Mouse (Mus musculus) ES-Bruce4 (cell line): Measurements from ENCODE around the gene Gm17332. TPM values are rescaled to one million over a fixed set of nuclear protein-coding genes. Genes with fewer than 3 reads are reported as not detected.

Experiments
- H3K27ac ChIP-seq: 2 replicates; pipeline ENCODE4 v1.5.1; 2012; ENCODE audit warnings: low read length, inconsistent platforms; ENCODE audit not compliant: insufficient read depth
- H3K27me3 ChIP-seq: 2 replicates; pipeline ENCODE4 v1.6.1; 2012; ENCODE audit warnings: mild to moderate bottlenecking, low read length, inconsistent platforms; ENCODE audit not compliant: control insufficient read depth, poor library complexity, insufficient read depth, severe bottlenecking
- H3K36me3 ChIP-seq: 2 replicates; pipeline ENCODE4 v1.6.1; 2012; ENCODE audit warnings: inconsistent platforms, mild to moderate bottlenecking, low read length, moderate library complexity; ENCODE audit not compliant: control insufficient read depth, poor library complexity, insufficient read depth, severe bottlenecking
- H3K4me1 ChIP-seq: one replicate; pipeline ENCODE4 v1.8.1; 2011; ENCODE audit warnings: low read length; ENCODE audit not compliant: control insufficient read depth, insufficient read depth
- H3K4me3 ChIP-seq: 2 replicates; pipeline ENCODE4 v1.5.1; 2011; ENCODE audit warnings: low read depth, mild to moderate bottlenecking, low read length
- H3K9ac ChIP-seq: 2 replicates; pipeline ENCODE4 v1.6.1; 2012; ENCODE audit warnings: low read depth, mild to moderate bottlenecking, inconsistent platforms; ENCODE audit not compliant: poor library complexity, severe bottlenecking
- H3K9me3 ChIP-seq: replicated peaks from 2 replicates; pipeline ENCODE4 v1.6.1; 2012; ENCODE audit warnings: mild to moderate bottlenecking, low read length, inconsistent platforms; ENCODE audit not compliant: control insufficient read depth, poor library complexity, insufficient read depth, severe bottlenecking
- CTCF ChIP-seq: IDR thresholded peaks from one replicate; pipeline ENCODE4 v1.8.1; 2011; ENCODE audit warnings: low read depth, low read length
- EP300 ChIP-seq: IDR thresholded peaks from 2 replicates; pipeline ENCODE4 v1.6.1; 2011; ENCODE audit warnings: low read depth, low read length; ENCODE audit not compliant: insufficient read depth
- POLR2A ChIP-seq: IDR thresholded peaks from one replicate; pipeline ENCODE4 v1.8.1; 2011; ENCODE audit warnings: low read length; ENCODE audit not compliant: insufficient read depth
- polyA plus RNA-seq: library from polyadenylated mRNA; stranded (reverse); fragments of >200 nt; gene quantifications from 2 replicates; pipeline ENCODE4 v1.2.4, GENCODE M21; 2011; ENCODE audit warnings: low read depth; ENCODE audit not compliant: missing spikeins, insufficient read depth, insufficient read length

Gene Gm17332
- polyA plus RNA-seq, result not detected in 2 replicates

DNA sequence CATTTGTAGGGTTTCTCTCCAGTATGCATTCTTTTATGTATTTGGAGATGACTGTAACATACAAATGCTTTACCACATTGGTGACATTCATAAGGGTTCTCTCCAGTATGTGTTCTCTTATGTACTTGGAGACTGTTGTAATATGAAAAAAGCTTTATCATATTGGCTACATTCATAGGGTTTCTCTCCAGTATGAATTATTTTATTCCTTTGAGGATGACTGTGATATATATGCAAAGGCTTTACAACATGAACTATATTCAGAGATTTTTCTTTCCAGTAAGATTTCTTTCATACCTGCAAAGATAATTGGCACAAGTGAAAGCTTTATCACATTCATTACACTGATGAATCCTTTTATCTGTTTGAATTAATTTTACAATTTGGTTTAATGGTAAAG lies at the start of gene Gm17332:
Gm17332 (minus strand) TSS at position 101 of the 400 bp plus-strand sequence.
- Histone ChIP-seq H3K27me3 (no peaks in the 10 kb centered on the region), H3K9me3 (no peaks in the 10 kb centered on the region; the same call in 1 of the 2 replicates), H3K9ac (no peak within 1 kb of the TSS), H3K4me1 (no peaks in the 10 kb centered on the region), H3K27ac (no peak within 1 kb of the TSS), H3K4me3 (no peak within 1 kb of the TSS), H3K36me3 (no peaks in the 10 kb centered on the region)
- TF ChIP-seq POLR2A, result no peak
- TF ChIP-seq CTCF, result no peak
- TF ChIP-seq EP300, result no peak

GRCm38 (mm10) chr11:31229966-31230365 lies 47.7 kb upstream of the Gm17332 start:
- no peaks in the 10 kb centered on the region for H3K36me3 ChIP-seq
- H3K4me1 ChIP-seq, result peaks cover 2% of the 10 kb centered on the region
- no peaks in the 10 kb centered on the region for H3K27me3 ChIP-seq
- no peak overlapping the region for H3K9ac ChIP-seq
- no peak overlapping the region for H3K4me3 ChIP-seq
- no peaks in the 10 kb centered on the region for H3K9me3 ChIP-seq
- TF ChIP-seq CTCF (no peak), EP300 (no peak), POLR2A (no peak)
- H3K27ac ChIP-seq, result no peak overlapping the region

DNA sequence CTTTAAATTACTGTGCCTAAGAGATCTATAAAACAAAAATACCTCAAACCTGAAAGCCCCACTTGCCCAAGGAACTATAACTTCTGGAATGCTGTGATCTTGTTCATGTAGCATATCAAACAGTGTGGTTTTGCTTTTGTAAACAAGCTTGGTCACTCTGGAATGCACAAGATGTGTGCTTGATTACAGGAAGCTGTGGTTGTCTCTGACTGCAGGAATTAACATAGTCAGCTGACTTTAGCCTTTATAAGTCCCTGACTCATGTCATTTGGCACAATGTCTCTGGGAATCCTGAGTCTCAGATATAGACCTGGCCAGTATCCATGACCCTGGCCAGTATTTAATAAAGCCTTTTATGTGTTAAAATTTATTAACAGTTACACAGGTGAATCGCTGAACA lies 43.1 kb upstream of the Gm17332 start:
- Histone ChIP-seq H3K27me3 (no peaks in the 10 kb centered on the region; the same call in 1 of the 2 replicates), H3K27ac (no peak overlapping the region), H3K9ac (no peak overlapping the region), H3K4me3 (no peak overlapping the region), H3K36me3 (no peaks in the 10 kb centered on the region), H3K4me1 (peaks cover 2% of the 10 kb centered on the region), H3K9me3 (no peaks in the 10 kb centered on the region)
- TF ChIP-seq EP300 (no peak), CTCF (no peak), POLR2A (no peak)

GRCm38 (mm10) chr11:31218009-31218408 lies 35.7 kb upstream of the Gm17332 start:
- H3K9me3 ChIP-seq, result peaks cover 4% of the 10 kb centered on the region; the same call in 1 of the 2 replicates
- no peak for TF ChIP-seq CTCF
- TF ChIP-seq POLR2A, result no peak
- TF ChIP-seq EP300, result no peak
- no peak overlapping the region for H3K9ac ChIP-seq
- no peaks in the 10 kb centered on the region for H3K4me1 ChIP-seq
- H3K27me3 ChIP-seq, result no peaks in the 10 kb centered on the region; the same call in 1 of the 2 replicates
- no peaks in the 10 kb centered on the region for H3K36me3 ChIP-seq
- no peak overlapping the region for H3K4me3 ChIP-seq
- H3K27ac ChIP-seq, result no peak overlapping the region

DNA sequence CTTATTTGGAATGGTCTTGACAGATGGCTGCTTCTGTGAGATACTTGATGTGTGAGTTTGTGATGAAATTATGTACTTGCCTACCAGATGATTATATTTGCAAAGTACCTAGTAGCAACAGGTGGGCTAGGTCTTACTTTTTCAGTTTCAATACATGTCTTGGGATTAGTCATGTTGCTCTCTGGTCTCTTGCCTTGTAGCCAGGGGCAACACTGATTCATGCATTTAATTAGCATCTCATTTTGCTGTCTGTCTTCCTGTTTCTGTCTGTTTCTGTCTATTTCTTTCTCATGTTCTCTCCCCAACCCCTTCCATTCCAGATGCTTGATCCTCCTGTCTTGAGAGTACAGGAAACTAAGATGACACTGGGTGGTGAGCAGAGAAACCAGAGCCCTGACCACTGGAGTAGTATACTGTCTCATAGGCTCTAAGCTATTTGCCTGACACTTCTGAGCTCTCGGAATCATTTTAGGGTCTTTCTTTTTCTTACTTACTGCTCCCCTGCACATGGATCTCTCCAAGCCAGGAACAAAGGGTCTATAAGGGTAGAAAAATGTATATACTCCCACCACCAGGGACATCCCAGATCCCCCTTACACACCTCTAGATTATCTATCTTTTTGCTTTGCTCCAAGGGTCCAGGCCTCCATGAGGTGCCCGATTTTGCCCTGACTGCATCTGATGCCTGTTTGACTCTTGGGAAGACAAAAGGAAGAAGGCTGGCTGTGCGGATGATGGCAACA lies 13.5 kb upstream of the Gm17332 start:
- no peak for TF ChIP-seq CTCF
- no peak for TF ChIP-seq POLR2A
- no peak for TF ChIP-seq EP300
- Histone ChIP-seq H3K27me3 (no peaks in the 10 kb centered on the region), H3K4me3 (no peak overlapping the region), H3K36me3 (no peaks in the 10 kb centered on the region), H3K9me3 (no peaks in the 10 kb centered on the region), H3K9ac (no peak overlapping the region), H3K27ac (no peak overlapping the region), H3K4me1 (no peaks in the 10 kb centered on the region)

GRCm38 (mm10) chr11:31194761-31195160 lies 12.5 kb upstream of the Gm17332 start:
- Histone ChIP-seq H3K27me3 (no peaks in the 10 kb centered on the region), H3K4me3 (no peak overlapping the region), H3K36me3 (no peaks in the 10 kb centered on the region), H3K27ac (no peak overlapping the region), H3K4me1 (no peaks in the 10 kb centered on the region), H3K9ac (no peak overlapping the region), H3K9me3 (no peaks in the 10 kb centered on the region)
- TF ChIP-seq EP300 (no peak), POLR2A (no peak), CTCF (no peak)
